Mouse (Mus musculus) thymus, adult 2 months (tissue): ENCODE results near the gene Rsc1a1. TPM values are rescaled to one million over a fixed set of nuclear protein-coding genes. Genes with fewer than 3 reads are reported as not detected.

Experiments used
- DNase-seq: peaks from one replicate; pipeline ENCODE4 v3.0.0; 2021
- H3K27ac ChIP-seq: fragments of 200-500 bp; 2 replicates; pipeline ENCODE4 v1.5.1; 2012; ENCODE audit warnings: low read length, control low read depth; ENCODE audit not compliant: control insufficient read depth, insufficient read depth
- H3K27me3 ChIP-seq: fragments of 200-500 bp; 2 replicates; pipeline ENCODE4 v1.6.1; 2012; ENCODE audit warnings: mild to moderate bottlenecking, low read length, moderate library complexity, mixed read lengths; ENCODE audit not compliant: control insufficient read depth, insufficient read depth
- H3K36me3 ChIP-seq: fragments of 200-500 bp; 2 replicates; pipeline ENCODE4 v1.6.1; 2012; ENCODE audit warnings: mild to moderate bottlenecking, low read length, moderate library complexity; ENCODE audit not compliant: control insufficient read depth, insufficient read depth
- H3K4me1 ChIP-seq: fragments of 200-500 bp; replicated peaks from 2 replicates; pipeline ENCODE4 v1.6.1; 2012; ENCODE audit warnings: low read length; ENCODE audit not compliant: control insufficient read depth, insufficient read depth
- H3K4me3 ChIP-seq: fragments of 200-500 bp; 2 replicates; pipeline ENCODE4 v1.5.1; 2012; ENCODE audit warnings: mild to moderate bottlenecking, low read length, control low read depth, moderate library complexity; ENCODE audit not compliant: control insufficient read depth, insufficient read depth
- CTCF ChIP-seq: fragments of 200-500 bp; IDR thresholded peaks from 2 replicates; pipeline ENCODE4 v1.5.1; 2012; ENCODE audit warnings: mild to moderate bottlenecking, control low read depth, low read length, moderate library complexity, borderline replicate concordance; ENCODE audit not compliant: control insufficient read depth, poor library complexity, insufficient read depth; ENCODE audit errors: extremely low read depth
- POLR2A ChIP-seq: fragments of 200-500 bp; IDR thresholded peaks from 2 replicates; pipeline ENCODE4 v1.6.1; 2012; ENCODE audit warnings: mild to moderate bottlenecking, low read length, control low read depth, moderate library complexity; ENCODE audit not compliant: control insufficient read depth, poor library complexity, insufficient read depth; ENCODE audit errors: extremely low read depth
- WGBS: fragments of 180-500 bp; shearing (Covaris S2); methylation state at CpG from one replicate; pipeline ENCODE4 v1.1.7; 2018; 5-methylcytosine and 5-hydroxymethylcytosine counted together
- polyA plus RNA-seq: library from polyadenylated mRNA; depleted of rRNA; stranded (reverse); fragments of >200 nt; gene quantifications from 2 replicates; pipeline ENCODE4 v1.2.3, GENCODE M21; 2012

Rsc1a1 gene
- polyA plus RNA-seq, 1 experiment = 14.4 TPM

- no peaks in the 10 kb centered on the region for H3K27me3 ChIP-seq
- WGBS = 91% methylated on average over 4 of the region's 4 CpGs
- no peak overlapping the region for H3K4me3 ChIP-seq
- DNase-seq = no peak
- TF ChIP-seq POLR2A (no peak), CTCF (no peak)
- H3K36me3 ChIP-seq = no peaks in the 10 kb centered on the region
- no peak overlapping the region for H3K27ac ChIP-seq
- H3K4me1 ChIP-seq = no peaks in the 10 kb centered on the region
These were observed 14.0 kb downstream of the Rsc1a1 start for GRCm38 (mm10) chr4:141671389-141671788.

GRCm38 (mm10) chr4:141669898-141670712 is 15.3 kb downstream of the Rsc1a1 start:
- Histone ChIP-seq H3K36me3 (no peaks in the 10 kb centered on the region), H3K4me3 (no peak overlapping the region), H3K27me3 (no peaks in the 10 kb centered on the region), H3K4me1 (no peaks in the 10 kb centered on the region), H3K27ac (no peak overlapping the region)
- no peak for TF ChIP-seq POLR2A
- no peak for TF ChIP-seq CTCF
- 78% methylated on average over 18 of the region's 18 CpGs for WGBS
- DNase-seq = no peak

GRCm38 (mm10) chr4:141664799-141665198 is 20.6 kb downstream of the Rsc1a1 start, which contains the start of gene Plekhm2:
TSS of gene Plekhm2 (minus strand) at chr4:141664899.
- TF ChIP-seq CTCF (no peak), POLR2A (no peak)
- H3K36me3 ChIP-seq = no peaks in the 10 kb centered on the region
- no peak within 1 kb of the TSS for H3K27ac ChIP-seq
- no peaks in the 10 kb centered on the region for H3K27me3 ChIP-seq
- DNase-seq = peak; percentile 13
- H3K4me1 ChIP-seq = peaks cover 13% of the 10 kb centered on the region
- 89% methylated on average over 8 of the region's 8 CpGs for WGBS
- H3K4me3 ChIP-seq = peak within 1 kb of the TSS; percentile 65

DNA sequence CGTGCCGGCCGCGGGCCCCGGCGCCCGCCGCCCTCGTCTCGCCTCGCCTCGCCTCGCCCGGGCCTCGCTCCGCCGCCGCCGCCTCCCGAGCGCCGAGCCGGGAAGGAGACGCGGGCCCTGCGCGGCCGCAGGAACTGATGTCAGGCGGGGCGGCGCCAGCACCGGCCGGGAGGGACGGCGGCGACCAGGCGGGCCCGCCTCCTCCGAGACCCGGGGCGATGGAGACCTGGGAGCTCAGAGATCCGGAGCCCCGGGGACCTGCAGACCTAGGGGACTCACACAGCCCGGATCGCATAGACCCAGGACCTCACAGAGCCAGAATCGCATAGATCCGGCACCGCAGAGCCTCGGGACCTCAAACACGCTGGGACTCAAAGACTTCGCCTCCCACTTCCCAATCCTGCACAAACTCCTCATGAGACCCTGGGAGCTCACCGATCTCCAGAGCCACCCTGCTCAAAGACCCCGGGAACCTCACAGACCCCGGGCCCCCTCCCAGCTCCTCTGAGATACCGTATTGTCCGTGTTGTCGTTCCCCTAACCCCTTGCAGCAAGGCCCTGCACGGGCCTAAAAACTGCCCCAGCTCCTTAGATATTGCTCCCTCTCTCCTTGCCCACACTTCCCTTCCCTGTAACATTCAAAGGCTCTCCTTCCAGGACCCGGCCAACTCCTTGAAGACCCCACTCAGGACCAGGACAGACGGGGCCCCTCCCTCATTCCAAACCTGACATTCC is 21.2 kb downstream of the Rsc1a1 start:
- WGBS = 3% methylated on average over 60 of the region's 60 CpGs
- Histone ChIP-seq H3K4me1 (peaks cover 13% of the 10 kb centered on the region), H3K27me3 (no peaks in the 10 kb centered on the region), H3K27ac (no peak overlapping the region), H3K36me3 (no peaks in the 10 kb centered on the region), H3K4me3 (peak overlapping the region; percentile 50)
- TF ChIP-seq POLR2A = peak; percentile 51
- no peak for TF ChIP-seq CTCF
- DNase-seq = peak; percentile 74

DNA sequence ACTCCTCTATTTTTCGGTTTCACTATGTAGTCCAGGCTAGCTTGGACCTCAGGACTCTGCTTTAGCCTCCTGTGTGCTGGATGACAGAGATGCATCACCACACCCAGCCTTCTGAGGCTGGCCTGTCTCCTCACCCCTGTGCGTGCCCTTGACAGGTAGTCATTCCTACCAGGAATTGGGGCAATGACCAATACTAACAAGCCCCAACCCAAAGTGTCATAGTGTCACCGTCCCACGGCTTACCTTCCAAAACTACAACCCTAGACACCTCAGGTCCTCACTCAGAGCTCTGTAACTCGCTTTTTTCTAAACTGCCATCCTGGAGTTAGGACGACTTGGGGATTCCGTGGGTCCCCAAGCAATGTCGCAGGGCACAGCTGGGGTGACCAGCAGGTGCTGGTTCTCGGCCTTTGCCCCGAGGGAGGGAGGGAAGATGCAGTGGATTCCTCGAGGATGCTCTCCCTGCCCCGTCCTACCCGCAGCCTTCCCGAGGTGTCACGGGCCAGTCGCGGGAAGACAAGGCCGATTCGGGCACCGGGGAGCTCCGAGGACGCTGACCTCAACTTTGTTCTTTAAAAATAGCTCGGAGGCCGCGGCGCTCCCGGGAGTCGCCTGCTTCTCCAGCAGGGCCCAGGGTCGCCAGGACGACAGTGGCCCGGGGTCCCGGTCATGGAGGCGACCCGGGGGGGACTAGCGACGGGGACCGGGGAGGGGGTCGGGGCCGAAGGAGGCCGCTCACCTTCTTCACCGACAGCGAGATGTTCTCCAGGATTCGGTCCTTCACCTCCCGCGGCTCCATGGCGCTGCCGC is 22.1 kb downstream of the Rsc1a1 start:
- Histone ChIP-seq H3K27ac (no peak overlapping the region), H3K27me3 (no peaks in the 10 kb centered on the region), H3K36me3 (no peaks in the 10 kb centered on the region), H3K4me3 (peak overlapping the region; percentile 65), H3K4me1 (peaks cover 13% of the 10 kb centered on the region)
- DNase-seq = peak; percentile 23
- WGBS = 4% methylated on average over 47 of the region's 47 CpGs
- no peak for TF ChIP-seq CTCF
- no peak for TF ChIP-seq POLR2A

GRCm38 (mm10) chr4:141660884-141661283 is 24.5 kb downstream of the Rsc1a1 start:
- Histone ChIP-seq H3K27ac (no peak overlapping the region), H3K36me3 (no peaks in the 10 kb centered on the region), H3K4me3 (no peak overlapping the region), H3K4me1 (peaks cover 13% of the 10 kb centered on the region), H3K27me3 (no peaks in the 10 kb centered on the region)
- WGBS = 97% methylated on average over 11 of the region's 11 CpGs
- no peak for DNase-seq
- TF ChIP-seq POLR2A (no peak), CTCF (no peak)
